Mouse (Mus musculus) kidney, postnatal 14 days (tissue): ENCODE results near the gene Sstr3.

ENCODE experiments used
- DNase-seq: peaks from one replicate; pipeline ENCODE4 v3.0.0; 2022; ENCODE audit warnings: mixed read lengths

The Sstr3 gene

GRCm38 (mm10) chr15:78502437-78503132, 41.9 kb downstream of the Sstr3 start:
- DNase-seq, result no peak

- no peak for DNase-seq
Observed at GRCm38 (mm10) chr15:78494968-78495406, 49.5 kb downstream of the Sstr3 start, which contains the start of gene Il2rb. Gene Il2rb (minus strand): TSS chr15:78495271.

GRCm38 (mm10) chr15:78493401-78494010, 51.0 kb downstream of the Sstr3 start:
- no peak for DNase-seq

- no peak for DNase-seq
Observed at GRCm38 (mm10) chr15:78491301-78491700, 53.2 kb downstream of the Sstr3 start.

GRCm38 (mm10) chr15:78489906-78490305, 54.6 kb downstream of the Sstr3 start:
- DNase-seq, result no peak

- no peak for DNase-seq
Observed at GRCm38 (mm10) chr15:78489248-78489647, 55.2 kb downstream of the Sstr3 start.

- DNase-seq, result no peak
Observed at GRCm38 (mm10) chr15:78487066-78487465, 57.4 kb downstream of the Sstr3 start.
